Mouse (Mus musculus): ENCODE results near the gene B3gnt8.

Gene B3gnt8

DNA sequence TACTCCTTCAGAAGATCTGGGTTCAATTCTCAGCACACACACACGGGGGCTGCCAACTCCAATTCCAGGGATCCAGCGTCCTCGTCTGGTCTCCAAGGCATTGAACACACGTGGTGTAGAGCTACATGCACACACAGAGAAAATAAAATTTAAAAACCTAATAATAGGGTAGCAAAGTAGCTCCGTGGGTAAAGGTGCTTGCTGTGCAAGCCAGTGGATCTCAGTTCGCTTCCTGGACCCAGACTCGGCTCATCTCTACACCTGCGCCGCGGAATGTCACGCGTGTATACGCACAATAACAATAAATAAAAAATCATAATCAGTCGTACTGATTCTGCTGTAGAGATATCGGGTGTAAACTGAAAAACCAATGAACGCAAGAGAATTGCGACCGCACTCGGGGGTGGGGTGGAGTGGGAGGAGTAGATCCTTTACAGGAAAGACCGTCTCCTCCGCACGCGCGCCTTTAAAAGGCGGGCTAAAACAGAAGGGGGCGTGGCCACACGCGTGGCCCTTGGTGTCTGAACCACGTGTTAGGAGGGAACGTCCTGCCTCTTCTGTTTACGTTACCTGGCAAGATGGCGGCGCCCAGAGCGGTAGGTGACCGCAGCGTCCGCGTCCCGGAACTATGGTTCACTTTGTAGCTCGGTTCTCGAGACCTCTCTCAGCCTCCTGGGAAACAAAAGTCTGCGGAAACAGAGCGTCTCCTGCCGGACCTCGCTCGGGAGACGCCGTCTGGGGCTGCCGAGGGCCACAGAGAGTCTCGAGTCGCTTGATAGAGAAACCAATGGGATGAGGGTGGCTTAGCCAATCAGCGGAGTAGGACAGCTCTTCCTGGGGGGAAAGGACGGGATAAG is 7.4 kb upstream of the B3gnt8 start, which contains the start of gene Dmac2:
Gene Dmac2 (plus strand): TSS at position 550 of the 857 bp plus-strand sequence.
- DNase-seq (ENCODE audit: extremely low spot score): peak; percentile 91

DNA sequence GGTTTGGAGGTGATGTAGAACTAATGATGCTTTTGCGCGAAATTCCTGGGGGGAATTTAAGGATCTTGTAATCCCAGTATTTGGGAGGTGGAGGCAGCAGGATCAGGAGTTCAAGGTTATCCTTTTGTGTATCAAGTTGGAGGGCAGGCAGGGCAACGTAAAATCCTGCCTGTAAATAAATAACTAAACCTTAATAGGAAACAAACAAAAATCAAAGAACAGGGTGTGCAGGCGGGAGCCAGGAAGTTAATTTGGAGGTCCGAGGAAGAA is 6.8 kb upstream of the B3gnt8 start:
- no peak for DNase-seq (ENCODE audit: extremely low spot score)

DNA sequence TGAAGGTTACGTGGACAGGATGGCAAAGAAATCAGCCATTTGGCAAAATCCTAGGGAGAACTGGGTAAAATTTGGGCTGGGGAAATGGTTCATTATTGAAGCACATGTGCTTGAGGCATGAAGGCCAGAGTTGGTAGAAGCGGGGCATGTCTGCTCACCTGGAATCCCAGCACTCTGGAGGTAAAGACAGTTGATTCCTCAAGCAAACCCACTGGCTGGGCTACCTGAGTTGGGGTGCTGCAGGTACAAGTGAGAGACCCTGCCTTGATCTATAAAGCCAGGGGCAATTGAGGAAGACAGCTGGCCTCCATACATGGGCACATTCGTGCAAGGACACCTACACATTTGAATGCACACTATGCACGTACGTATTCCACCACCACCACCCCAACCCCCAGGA is 6.4 kb upstream of the B3gnt8 start:
- no peak for DNase-seq (ENCODE audit: extremely low spot score)

DNA sequence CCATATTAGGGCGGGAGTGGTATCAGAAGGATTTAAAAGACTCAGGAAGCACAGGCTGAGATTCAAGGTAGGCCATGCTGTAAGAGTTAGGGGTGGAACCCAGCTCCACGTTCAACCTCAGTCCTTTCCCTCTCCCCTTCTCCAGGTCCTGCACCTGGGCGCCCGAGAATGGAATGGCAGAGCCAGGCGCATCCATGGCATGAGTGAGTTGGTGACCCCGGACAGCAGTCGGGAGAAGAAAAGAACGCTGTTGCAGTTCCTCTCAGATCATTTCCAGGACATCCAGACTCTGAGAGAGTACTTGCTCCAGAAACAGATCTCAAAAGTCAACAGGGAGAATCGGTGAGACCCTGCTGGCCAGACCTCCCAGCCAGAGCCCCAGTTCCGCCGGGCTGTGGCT is 5.7 kb upstream of the B3gnt8 start:
- DNase-seq (ENCODE audit: extremely low spot score): no peak

DNA sequence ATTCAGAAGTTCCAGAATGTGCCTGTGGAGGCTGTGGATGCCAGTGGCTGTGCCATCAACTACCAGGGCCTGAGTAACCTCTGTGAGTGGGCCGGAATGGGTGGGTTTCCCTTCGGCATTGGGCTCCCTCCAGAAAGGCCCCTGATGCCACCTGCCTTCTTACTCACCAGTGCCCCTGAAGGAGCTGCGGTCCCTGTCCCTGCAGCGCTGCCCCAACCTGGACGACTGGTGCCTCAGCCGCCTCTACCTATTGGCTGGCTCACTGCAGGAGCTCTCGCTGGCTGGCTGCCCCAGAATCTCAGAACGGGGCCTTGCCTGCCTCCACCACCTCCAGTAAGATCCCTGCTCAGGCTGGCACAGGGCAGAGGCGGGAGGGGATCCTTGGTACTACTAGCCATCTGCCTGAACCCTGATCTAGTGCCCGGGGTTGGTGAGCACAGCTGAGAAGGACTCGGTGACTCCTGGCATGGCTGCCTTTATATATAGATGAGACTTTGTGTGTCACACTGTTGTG is 2.5 kb upstream of the B3gnt8 start:
- no peak for DNase-seq (ENCODE audit: extremely low spot score)

DNA sequence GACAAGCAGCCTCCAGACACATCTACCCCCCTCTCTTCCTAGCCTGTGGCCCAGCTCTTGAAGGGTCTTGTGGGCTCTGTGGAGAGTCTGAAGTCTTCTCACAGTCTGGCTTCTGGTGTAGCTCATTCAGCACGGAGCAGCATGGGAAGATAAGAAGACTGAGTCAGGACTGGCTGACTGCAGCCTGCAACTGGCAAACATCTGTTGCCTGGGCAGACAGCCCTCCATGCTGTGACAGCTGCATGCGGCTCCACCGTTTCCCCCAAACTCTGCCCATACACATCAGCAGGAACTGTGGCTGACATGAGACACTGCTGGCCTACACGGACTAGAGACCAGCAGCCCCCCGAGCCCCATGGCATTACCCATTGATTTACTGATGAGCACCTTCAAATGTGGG is 1.6 kb upstream of the B3gnt8 start:
- no peak for DNase-seq (ENCODE audit: extremely low spot score)

DNA sequence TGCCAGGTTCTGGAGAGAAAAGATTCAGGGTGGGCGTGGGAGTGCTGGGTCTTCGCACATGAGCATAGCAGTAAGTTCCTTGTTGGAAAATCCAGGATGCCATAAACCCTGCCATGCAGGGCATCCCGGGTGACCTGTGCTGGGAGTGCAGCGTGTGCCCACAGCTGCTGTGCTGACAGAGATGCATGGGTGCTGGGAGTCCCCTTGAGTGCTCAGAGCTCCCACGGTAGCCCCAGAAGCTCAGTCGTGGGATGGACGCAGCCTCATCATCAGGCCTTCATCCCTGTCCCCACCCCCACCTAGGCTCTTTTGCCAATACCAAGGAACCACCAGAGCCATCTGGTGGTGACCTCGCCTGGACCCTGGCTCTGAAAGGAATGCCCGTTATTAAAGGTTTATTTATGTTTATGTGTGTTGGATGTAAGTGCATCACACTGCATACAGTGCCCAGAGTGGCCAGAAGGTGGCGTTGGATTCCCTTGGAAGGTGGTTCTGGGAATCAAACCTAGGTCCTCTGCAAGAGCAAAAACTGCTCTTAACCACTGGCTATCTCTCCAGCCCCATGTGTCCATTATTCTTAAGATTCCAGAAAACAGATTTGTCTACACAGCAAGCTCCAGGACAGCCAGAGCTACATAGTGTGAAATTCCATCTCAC is 732 bp upstream of the B3gnt8 start:
- peak; percentile 14 for DNase-seq (ENCODE audit: extremely low spot score)

DNA sequence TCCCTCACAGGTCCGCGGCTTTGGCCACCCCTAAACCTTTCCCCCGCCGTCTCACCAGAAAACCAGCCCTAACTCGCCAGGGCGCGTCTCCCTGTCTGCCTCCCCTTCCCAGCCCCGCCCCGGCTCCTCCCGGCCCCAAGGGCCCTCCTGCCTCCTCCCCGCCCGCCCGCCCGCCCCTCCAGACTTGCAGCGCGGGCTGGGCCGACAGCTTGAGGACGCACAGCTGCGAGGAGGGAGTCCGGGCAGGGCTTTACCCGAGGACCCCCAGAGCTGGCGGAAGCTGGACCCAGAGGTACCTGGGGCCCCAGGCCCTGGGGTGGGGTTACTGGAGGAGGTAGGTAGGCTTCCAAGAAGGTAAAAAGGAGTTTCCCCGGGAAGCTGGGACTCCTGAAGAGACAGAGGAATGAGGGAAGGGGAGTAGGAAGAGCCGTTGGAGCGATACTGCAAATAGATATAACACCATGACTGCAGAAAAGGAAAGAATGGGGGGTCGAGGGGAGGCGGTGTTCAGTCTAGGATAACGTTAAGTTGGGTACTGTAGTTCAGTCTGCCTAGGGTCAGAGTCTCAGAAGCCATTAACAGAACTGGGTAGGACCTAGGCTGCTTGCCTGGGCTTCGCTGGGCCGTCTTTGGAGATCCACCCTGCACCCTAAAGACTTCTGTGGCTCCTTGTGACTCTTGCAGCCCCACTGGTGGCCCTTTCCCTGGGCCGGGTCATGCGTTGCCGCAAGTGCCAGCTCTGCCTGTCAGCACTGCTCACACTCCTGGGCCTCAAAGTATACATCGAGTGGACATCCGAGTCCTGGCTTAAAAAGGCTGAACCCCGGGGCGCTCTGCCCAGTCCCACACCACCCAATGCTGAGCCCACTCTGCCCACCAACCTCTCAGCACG is 1.2 kb downstream of the B3gnt8 start:
- DNase-seq (ENCODE audit: extremely low spot score): peak; percentile 67

DNA sequence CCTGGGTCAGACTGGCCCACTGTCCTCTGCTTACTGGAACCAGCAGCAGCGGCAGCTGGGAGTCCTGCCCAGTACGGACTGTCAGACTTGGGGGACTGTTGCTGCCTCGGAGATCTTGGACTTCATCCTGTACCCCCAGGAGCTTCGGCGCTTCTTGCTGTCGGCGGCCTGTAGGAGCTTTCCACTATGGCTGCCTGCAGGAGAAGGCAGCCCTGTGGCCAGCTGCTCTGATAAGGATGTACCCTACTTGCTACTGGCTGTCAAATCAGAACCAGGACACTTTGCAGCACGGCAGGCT is 1.8 kb downstream of the B3gnt8 start:
- DNase-seq (ENCODE audit: extremely low spot score): no peak

DNA sequence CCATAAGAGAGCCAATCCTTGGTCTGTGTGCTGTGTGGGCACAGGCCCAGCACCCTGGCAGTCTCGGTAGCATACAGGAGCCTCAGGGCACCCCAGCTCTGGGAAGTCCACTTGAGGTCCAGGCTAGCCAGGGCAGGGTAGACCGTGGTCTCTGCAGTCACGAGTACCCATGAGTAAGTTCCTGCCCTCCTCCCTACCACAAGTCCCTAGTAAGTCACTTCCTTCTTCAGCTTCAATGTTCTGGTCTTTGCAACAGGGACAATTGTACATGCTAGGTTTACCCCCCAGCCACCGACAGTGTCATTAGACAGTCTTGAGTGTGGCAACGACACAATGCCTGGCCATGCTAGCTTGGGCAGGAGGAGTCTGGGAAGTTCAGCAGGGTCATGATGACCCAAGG is 6.2 kb downstream of the B3gnt8 start:
- no peak for DNase-seq (ENCODE audit: extremely low spot score)

DNA sequence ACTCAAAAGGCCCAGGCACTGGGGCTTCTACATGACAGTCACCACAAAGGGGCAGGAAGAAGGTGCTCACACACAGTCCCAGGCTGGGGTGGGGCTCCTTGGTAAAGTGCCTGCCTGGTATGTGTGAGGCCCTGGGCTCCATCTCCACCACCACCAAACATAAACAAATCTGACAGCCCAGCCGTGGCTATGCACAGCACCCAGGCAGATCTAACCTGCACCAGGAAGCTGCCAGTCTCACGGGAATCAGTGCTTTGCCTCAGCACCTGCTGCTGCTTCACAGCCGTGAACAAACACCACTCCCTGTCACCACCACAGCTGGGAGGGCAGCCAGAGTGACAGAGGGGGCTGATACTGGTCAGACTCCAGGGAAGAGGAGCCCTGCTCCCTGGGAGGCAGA is 9.9 kb downstream of the B3gnt8 start:
- DNase-seq (ENCODE audit: extremely low spot score): no peak

DNA sequence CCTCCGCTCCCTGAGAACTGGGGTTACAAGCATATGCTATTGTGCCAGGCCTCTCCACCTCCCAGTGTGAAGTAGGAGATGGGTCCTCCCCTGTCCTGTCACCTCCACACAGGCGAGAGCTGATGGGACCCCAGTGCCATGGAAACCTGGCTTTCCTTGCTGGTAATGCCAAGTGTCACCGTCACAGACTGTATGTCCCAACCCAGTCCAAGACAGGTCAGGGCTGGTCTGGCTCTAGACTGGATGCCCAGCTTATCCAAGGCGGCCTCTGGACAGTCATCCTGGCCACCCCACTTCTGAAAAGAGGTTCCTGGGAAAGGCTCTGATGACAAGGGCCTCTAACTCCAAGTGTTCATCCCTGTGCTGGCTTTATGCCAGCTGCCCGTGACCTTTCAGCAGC is 10.6 kb downstream of the B3gnt8 start:
- DNase-seq (ENCODE audit: extremely low spot score): no peak

DNA sequence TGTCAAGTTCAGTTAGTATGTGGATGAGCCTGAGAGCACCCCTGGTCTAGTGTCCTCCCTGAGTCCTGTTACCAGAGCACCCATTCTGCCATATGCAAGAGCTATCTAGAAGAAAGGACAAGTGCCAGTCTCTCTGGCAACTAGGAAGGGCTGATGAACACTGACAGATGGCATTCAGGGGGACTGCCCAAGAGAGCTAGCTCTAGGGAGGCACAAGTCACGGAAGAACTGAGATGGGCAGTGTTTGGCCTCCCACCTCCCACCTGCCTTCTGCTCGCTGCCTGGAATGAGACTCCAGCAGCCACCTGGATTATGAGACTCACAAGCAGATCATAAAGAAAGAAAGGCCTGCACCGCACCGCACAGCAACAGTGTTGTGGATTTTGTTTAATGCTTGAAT is 13.3 kb downstream of the B3gnt8 start:
- DNase-seq (ENCODE audit: extremely low spot score): no peak

DNA sequence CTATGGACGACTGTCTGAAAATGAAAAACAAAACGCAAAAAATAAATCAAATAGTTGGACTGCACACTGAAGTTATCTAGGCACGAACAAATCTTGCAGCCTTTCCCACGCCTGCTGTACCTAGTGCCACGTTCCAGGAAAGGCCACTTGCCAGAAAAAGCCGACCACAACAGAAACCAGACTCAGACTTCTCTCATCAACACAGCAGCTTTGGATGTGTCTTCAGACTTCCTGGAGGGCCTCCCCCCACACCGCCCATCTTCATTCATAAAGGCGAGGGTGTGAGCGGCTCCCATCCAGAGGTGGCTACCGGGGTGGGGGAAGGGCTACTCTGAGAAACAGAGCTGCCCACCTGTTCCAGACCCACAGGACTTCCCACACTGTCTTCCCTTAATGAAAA is 17.7 kb downstream of the B3gnt8 start:
- no peak for DNase-seq (ENCODE audit: extremely low spot score)

DNA sequence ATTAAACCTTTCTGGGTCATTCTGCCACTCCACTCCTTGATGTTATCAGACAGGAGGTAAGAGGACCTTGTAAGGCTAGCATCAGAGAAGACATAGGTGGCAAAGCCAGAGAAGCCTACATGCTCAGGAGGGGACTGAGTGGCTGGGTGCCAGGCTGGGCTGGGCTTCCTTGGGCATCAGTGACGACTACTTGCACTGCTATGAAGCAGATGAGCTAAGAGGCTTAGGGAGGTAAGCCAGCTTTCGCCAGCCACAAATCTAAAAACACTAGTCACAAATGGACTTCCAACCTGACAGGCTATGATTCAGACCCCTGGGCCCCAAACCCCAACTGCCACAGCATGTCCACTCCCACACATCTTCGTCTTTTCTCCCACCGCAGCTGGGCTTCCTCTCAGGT is 18.2 kb downstream of the B3gnt8 start:
- no peak for DNase-seq (ENCODE audit: extremely low spot score)

DNA sequence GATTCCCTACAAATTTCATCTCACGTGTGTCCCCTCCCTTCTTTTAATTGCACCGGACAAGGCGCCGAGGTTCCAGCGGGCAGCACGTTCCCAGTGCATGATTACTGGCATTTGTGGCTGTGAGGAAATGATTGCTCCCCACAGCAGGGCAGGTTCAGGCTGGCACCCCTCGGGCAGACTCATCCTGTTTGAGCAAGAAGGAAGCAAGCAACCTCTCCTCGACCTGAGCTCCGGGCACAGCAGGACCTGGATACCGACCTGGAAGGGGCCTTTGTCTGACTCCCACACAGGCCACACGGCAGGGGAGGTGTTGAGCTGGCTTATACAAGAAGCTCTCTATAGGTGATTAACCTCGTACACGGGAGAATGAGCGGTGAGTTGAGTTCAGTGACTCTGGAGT is 18.6 kb downstream of the B3gnt8 start:
- DNase-seq (ENCODE audit: extremely low spot score): no peak

DNA sequence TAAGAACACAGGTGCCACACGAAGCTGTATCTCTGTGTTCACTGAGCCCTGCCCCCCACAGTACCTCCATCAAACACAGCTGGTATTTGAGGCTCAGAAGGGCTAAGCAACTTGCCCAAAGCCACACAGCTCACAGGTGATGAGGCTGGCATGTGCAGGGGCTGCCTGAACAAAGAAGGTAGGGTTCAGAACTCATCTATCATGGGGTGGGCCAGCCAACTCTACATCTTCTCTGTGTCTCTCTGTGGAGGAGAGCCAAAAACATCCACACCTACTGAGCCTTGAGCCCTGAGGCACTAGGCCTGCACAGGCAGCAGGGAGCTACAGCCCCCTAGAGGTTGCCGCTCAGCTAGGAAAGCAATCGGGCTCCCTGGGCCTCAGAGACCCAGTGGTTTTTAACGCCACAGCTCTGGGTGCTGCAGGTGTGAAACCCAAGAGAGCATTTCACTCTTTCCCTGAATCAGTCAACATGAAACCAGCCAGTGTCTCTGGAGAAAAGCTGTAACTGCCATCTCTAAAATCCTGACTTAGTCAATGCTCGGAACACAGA is 21.2 kb downstream of the B3gnt8 start:
- no peak for DNase-seq (ENCODE audit: extremely low spot score)

DNA sequence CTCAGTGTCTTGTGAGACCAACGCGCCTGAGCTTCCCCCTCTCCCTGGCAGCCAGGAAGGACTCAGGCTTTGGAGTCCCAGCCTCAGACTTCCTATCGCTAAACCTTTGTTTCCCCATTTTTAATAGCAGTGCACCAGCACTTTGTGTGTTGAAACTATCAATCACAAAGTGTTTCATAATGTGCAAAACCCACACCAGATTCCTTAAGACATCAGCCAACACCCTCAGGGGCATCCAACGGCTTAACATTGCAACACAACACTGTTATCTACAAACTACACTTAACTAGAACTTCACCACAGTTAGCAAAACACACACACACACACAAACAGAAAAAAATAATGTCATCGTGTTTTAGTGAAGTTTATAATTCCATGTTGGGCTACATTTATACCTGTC is 23.4 kb downstream of the B3gnt8 start:
- DNase-seq (ENCODE audit: extremely low spot score): no peak

DNA sequence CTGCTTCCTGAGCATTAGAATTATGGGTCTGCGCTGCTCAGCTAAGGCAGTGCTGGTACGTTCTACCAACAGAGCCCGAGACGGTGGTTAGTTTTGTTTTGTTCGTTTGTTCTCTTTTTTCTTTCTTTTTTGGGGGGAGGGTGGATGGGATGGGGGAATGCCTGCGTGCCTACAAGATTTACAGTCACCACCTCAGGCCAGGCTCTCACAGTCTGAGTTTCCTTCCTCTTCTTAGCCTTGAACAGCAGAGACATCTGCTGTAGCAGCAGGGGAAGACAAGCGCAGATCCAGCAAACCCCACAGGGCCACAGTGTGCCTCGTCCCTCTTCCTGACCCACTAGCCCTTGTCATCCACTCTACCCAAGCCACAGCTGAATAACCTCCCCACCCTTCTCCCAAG is 24.8 kb downstream of the B3gnt8 start:
- DNase-seq (ENCODE audit: extremely low spot score): no peak

DNA sequence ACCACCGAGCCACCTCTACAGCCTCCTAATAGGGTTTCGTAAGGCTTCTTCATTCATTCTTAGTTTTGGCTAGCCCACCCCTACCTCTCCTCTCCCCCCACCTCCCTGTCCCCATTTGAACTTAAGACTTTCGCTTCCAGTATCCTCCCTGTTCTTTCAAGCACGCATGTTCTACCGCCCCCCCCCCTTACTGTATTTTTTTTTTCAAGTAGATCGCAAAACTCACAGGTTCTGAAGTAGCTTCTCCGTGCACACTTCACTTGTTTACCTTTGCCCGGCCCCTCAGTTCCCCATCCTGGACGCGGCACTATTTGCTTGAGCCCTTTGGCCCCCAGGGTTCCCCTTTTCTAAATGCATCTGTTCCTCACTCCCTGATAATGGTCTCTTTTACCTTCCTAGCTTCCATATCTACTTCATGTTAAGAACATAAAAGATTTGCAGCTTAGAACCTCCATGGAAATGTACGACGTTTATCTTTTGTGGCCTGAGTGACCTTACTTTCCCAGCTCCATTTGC is 25.8 kb downstream of the B3gnt8 start:
- no peak for DNase-seq (ENCODE audit: extremely low spot score)

DNA sequence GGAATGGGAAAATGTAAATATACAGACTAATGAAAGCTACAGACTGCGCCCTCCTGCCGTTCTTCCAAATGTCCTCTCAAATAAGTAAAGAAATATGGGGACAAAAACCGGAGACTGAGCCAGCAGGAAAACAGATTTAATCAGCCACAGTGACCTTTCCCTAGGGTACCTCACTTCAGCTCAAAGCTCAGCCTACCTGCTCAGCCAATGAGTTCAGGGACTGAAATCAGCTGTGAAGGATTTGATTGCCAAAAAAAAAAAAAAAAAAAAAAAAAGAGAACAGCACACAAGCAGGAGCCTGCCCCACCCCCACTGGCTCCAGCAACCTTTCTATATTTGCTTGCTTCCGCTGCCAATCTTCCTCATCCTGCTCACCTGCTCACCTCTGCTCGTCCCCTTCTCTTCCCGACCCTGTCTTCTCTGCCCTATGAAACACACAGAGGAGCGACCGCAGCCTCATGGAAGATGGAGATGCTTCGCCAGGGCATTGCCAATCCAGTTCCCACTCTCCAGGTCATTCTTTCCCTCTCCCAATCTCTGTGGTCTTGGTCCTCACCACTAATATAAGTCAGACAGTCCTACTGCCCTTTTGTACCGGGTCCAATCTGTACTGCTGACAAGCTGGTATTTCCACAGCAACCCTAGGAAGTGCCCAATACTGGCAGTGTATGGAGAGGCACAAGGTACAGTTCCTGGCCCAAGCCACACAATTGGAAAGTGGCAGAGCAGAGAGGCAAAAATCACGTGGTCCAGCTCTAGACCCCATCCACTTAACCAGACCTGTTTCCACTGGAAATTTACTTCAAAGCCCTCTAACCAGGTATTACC is 29.4 kb downstream of the B3gnt8 start:
- DNase-seq (ENCODE audit: extremely low spot score): no peak
